In the genomic region with DNA sequence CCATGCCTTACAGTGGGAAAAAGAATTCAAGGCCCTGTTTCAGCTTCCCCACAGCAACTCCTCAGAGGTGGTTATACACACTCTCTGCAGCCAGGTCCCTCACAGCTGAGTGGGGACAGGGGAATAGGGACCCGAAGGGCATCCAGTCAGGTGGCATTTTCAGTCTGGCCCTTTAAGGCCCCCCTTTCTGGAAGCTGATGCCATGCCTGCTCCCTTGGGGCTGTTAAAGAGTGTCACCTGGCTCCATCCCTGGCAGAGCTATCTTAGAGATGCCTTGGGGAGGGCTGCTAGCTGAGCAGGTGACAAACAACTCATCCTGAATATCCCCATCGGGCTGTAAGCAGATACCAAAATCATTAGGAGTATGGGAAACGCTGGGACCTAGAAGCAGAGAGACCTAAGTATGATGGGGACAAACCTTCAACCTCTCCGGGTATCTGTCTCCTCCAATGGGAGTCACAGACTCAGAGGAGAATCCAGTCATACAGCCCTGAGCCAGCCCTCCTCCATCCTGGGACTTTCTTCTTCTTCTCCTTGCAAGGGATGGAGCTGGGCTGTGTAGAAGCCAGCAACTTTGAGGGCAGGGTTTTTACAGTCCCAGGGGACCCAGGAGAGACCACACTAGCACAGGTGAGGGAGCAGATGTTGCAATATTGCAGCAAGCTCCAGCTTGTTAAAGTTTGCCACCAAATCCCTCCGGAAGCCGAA, we compare ENCODE assay signal across 7 mouse cellular contexts. TPM values are rescaled to one million over a fixed set of nuclear protein-coding genes. Genes with fewer than 3 reads are reported as not detected.
DNase-seq lines count a peak whose midpoint lies in the region; ATAC-seq and TF ChIP-seq lines count a peak whose summit lies in the region.

No protein-coding gene starts in this region.

- no peak for TF ChIP-seq EP300 in stomach, postnatal 0 days (optimal IDR thresholded peaks at IDR 0.05)

- 24% methylated on average over 6 of the region's 6 CpGs for WGBS in lung, embryonic 15.5 days
- 18% methylated on average over 6 of the region's 6 CpGs for WGBS in embryonic facial prominence, embryonic 13.5 days
- 33% methylated on average over 6 of the region's 6 CpGs for WGBS in intestine, embryonic 16.5 days
- 27% methylated on average over 6 of the region's 6 CpGs for WGBS in stomach, postnatal 0 days

- H3K27me3 ChIP-seq in lung, embryonic 15.5 days, result peaks cover 74% of the 10 kb centered on the region
- peaks cover 77% of the 10 kb centered on the region for H3K27me3 ChIP-seq in embryonic facial prominence, embryonic 13.5 days
- peaks cover 56% of the 10 kb centered on the region for H3K27me3 ChIP-seq in intestine, embryonic 16.5 days (replicated peaks; ENCODE audit: control insufficient read depth, insufficient read depth, low read length)
- H3K27me3 ChIP-seq in stomach, postnatal 0 days (ENCODE audit: control insufficient read depth, insufficient read depth, low read length), result peaks cover 8% of the 10 kb centered on the region

- H3K4me2 ChIP-seq in lung, embryonic 15.5 days, result peak overlapping the region; percentile 99; the same call in 1 of the 2 replicates
- H3K4me2 ChIP-seq in embryonic facial prominence, embryonic 13.5 days, result peak overlapping the region; percentile 99
- H3K4me2 ChIP-seq in intestine, embryonic 16.5 days (ENCODE audit: low read depth, low read length), result 0 out of 2 replicates have a peak overlapping the region, but pooled peaks have one; percentile 100
- peak overlapping the region; percentile 97 for H3K4me2 ChIP-seq in stomach, postnatal 0 days (replicated peaks; ENCODE audit: low read depth)

- H3K9ac ChIP-seq in lung, embryonic 15.5 days, result no peak overlapping the region
- H3K9ac ChIP-seq in embryonic facial prominence, embryonic 13.5 days, result no peak overlapping the region; the same call in 1 of the 2 replicates
- H3K9ac ChIP-seq in intestine, embryonic 16.5 days (ENCODE audit: low read depth, low read length), result no peak overlapping the region
- no peak overlapping the region for H3K9ac ChIP-seq in stomach, postnatal 0 days (ENCODE audit: low read length)

- H3K9me3 ChIP-seq in lung, embryonic 15.5 days, result no peaks in the 10 kb centered on the region
- H3K9me3 ChIP-seq in embryonic facial prominence, embryonic 13.5 days, result no peaks in the 10 kb centered on the region
- H3K9me3 ChIP-seq in intestine, embryonic 16.5 days (ENCODE audit: control insufficient read depth, low read length), result no peaks in the 10 kb centered on the region
- no peaks in the 10 kb centered on the region for H3K9me3 ChIP-seq in stomach, postnatal 0 days (ENCODE audit: control insufficient read depth, low read length)

- peaks cover 23% of the 10 kb centered on the region for H3K4me1 ChIP-seq in lung, embryonic 15.5 days
- H3K4me1 ChIP-seq in embryonic facial prominence, embryonic 13.5 days, result peaks cover 24% of the 10 kb centered on the region
- H3K4me1 ChIP-seq in intestine, embryonic 16.5 days (ENCODE audit: control insufficient read depth, insufficient read depth, low read length), result peaks cover 20% of the 10 kb centered on the region
- peaks cover 3% of the 10 kb centered on the region; the same call in 1 of the 2 replicates for H3K4me1 ChIP-seq in stomach, postnatal 0 days (replicated peaks; ENCODE audit: control insufficient read depth, insufficient read depth)

- ATAC-seq in lung, embryonic 15.5 days (ENCODE audit: borderline replicate concordance, extremely low read depth, low FRiP score, low TSS enrichment), result no peak
- ATAC-seq in embryonic facial prominence, embryonic 13.5 days (ENCODE audit: insufficient number of reproducible peaks, insufficient read depth, low FRiP score, low TSS enrichment, low read depth), result no peak
- no peak for ATAC-seq in intestine, embryonic 16.5 days
- ATAC-seq in stomach, postnatal 0 days (ENCODE audit: low FRiP score, low TSS enrichment), result no peak

- H3K27ac ChIP-seq in lung, embryonic 15.5 days, result no peak overlapping the region
- H3K27ac ChIP-seq in embryonic facial prominence, embryonic 13.5 days, result no peak overlapping the region
- no peak overlapping the region for H3K27ac ChIP-seq in intestine, embryonic 16.5 days (ENCODE audit: low read length)
- H3K27ac ChIP-seq in stomach, postnatal 0 days (replicated peaks), result no peak overlapping the region

- no peaks in the 10 kb centered on the region for H3K36me3 ChIP-seq in lung, embryonic 15.5 days
- H3K36me3 ChIP-seq in embryonic facial prominence, embryonic 13.5 days, result no peaks in the 10 kb centered on the region
- no peaks in the 10 kb centered on the region for H3K36me3 ChIP-seq in intestine, embryonic 16.5 days (ENCODE audit: control insufficient read depth, insufficient read depth, low read length)
- no peaks in the 10 kb centered on the region for H3K36me3 ChIP-seq in stomach, postnatal 0 days (ENCODE audit: control insufficient read depth, insufficient read depth, low read length)

- no peak overlapping the region for H3K4me3 ChIP-seq in lung, embryonic 15.5 days
- H3K4me3 ChIP-seq in embryonic facial prominence, embryonic 13.5 days, result peak overlapping the region; percentile 66
- H3K4me3 ChIP-seq in intestine, embryonic 16.5 days (ENCODE audit: low read length), result peak overlapping the region; percentile 65; the same call in 1 of the 2 replicates
- H3K4me3 ChIP-seq in stomach, postnatal 0 days (ENCODE audit: low read depth, low read length), result peak overlapping the region; percentile 58; the same call in 1 of the 2 replicates

- DNase-seq in lung, postnatal 25 days (ENCODE audit: low spot score), result no peak
- DNase-seq in stomach, postnatal 0 days (ENCODE audit: low spot score), result no peak
- no peak for DNase-seq in adrenal gland, postnatal 14 days
- DNase-seq in B cell, adult 2 months, result no peak

- no peak for TF ChIP-seq CTCF in stomach, postnatal 0 days (IDR thresholded peaks at IDR 0.05; ENCODE audit: low read depth)

RNA-seq across cellular contexts. Expression of gene Trnp1, which starts 1.5 kb away (rescaled TPM):
- polyA plus RNA-seq in lung, embryonic 15.5 days (2015; fragmentation: Nextera tagmentation; extraction: Ambion mirVana), result 0.79 and 1.2 TPM in 2 replicates
- polyA plus RNA-seq in embryonic facial prominence, embryonic 13.5 days (2015; fragmentation: Nextera tagmentation; extraction: Ambion mirVana), result 3.7 and 4.0 TPM in 2 replicates
- polyA plus RNA-seq in intestine, embryonic 16.5 days (2015; fragmentation: Nextera tagmentation; extraction: Ambion mirVana), result 0.70 and 0.81 TPM in 2 replicates
- polyA plus RNA-seq in stomach, postnatal 0 days (2015; fragmentation: Nextera tagmentation; extraction: Ambion mirVana), result 4.0 and 4.4 TPM in 2 replicates
- total RNA-seq in adrenal gland, postnatal 14 days (2021), result 4.0 and 8.6 TPM in 2 replicates

RNA-seq across cellular contexts. Expression of gene Tent5b, which starts 17.0 kb away (rescaled TPM):
- polyA plus RNA-seq in lung, embryonic 15.5 days (2015; fragmentation: Nextera tagmentation; extraction: Ambion mirVana), result 1.5 and 1.9 TPM in 2 replicates
- 1.4 and 1.5 TPM in 2 replicates for polyA plus RNA-seq in embryonic facial prominence, embryonic 13.5 days (2015; fragmentation: Nextera tagmentation; extraction: Ambion mirVana)
- polyA plus RNA-seq in intestine, embryonic 16.5 days (2015; fragmentation: Nextera tagmentation; extraction: Ambion mirVana), result 0.66 and 0.73 TPM in 2 replicates
- 34.0 and 35.3 TPM in 2 replicates for polyA plus RNA-seq in stomach, postnatal 0 days (2015; fragmentation: Nextera tagmentation; extraction: Ambion mirVana)
- total RNA-seq in adrenal gland, postnatal 14 days (2021), result 0.67 and 2.0 TPM in 2 replicates

RNA-seq across cellular contexts. Expression of gene Kdf1, which starts 21.9 kb away (rescaled TPM):
- 29.2 and 29.7 TPM in 2 replicates for polyA plus RNA-seq in lung, embryonic 15.5 days (2015; fragmentation: Nextera tagmentation; extraction: Ambion mirVana)
- 19.9 TPM in 2 replicates for polyA plus RNA-seq in embryonic facial prominence, embryonic 13.5 days (2015; fragmentation: Nextera tagmentation; extraction: Ambion mirVana)
- polyA plus RNA-seq in intestine, embryonic 16.5 days (2015; fragmentation: Nextera tagmentation; extraction: Ambion mirVana), result 55.3 and 59.9 TPM in 2 replicates
- 29.2 and 34.2 TPM in 2 replicates for polyA plus RNA-seq in stomach, postnatal 0 days (2015; fragmentation: Nextera tagmentation; extraction: Ambion mirVana)
- 1.8 and 2.0 TPM in 2 replicates for total RNA-seq in adrenal gland, postnatal 14 days (2021)

RNA-seq across cellular contexts. Expression of gene Nudc, which starts 48.9 kb away (rescaled TPM):
- polyA plus RNA-seq in lung, embryonic 15.5 days (2015; fragmentation: Nextera tagmentation; extraction: Ambion mirVana), result 300 and 313 TPM in 2 replicates
- polyA plus RNA-seq in embryonic facial prominence, embryonic 13.5 days (2015; fragmentation: Nextera tagmentation; extraction: Ambion mirVana), result 331 and 335 TPM in 2 replicates
- polyA plus RNA-seq in intestine, embryonic 16.5 days (2015; fragmentation: Nextera tagmentation; extraction: Ambion mirVana), result 214 and 228 TPM in 2 replicates
- polyA plus RNA-seq in stomach, postnatal 0 days (2015; fragmentation: Nextera tagmentation; extraction: Ambion mirVana), result 122 and 125 TPM in 2 replicates
- 159 and 160 TPM in 2 replicates for total RNA-seq in adrenal gland, postnatal 14 days (2021)

RNA-seq across cellular contexts. Expression of gene Nr0b2, which starts 56.3 kb away (rescaled TPM):
- 0.61 and 0.70 TPM in 2 replicates for polyA plus RNA-seq in lung, embryonic 15.5 days (2015; fragmentation: Nextera tagmentation; extraction: Ambion mirVana)
- not detected in 2 replicates for polyA plus RNA-seq in embryonic facial prominence, embryonic 13.5 days (2015; fragmentation: Nextera tagmentation; extraction: Ambion mirVana)
- polyA plus RNA-seq in intestine, embryonic 16.5 days (2015; fragmentation: Nextera tagmentation; extraction: Ambion mirVana), result 9.2 and 10.3 TPM in 2 replicates
- 4.7 and 5.2 TPM in 2 replicates for polyA plus RNA-seq in stomach, postnatal 0 days (2015; fragmentation: Nextera tagmentation; extraction: Ambion mirVana)
- total RNA-seq in adrenal gland, postnatal 14 days (2021), result 32.6 and 34.2 TPM in 2 replicates

Comparison
In these comparisons a context has a peak if more than half of its experiments do, and no peak if none do; other contexts are left out.
1. RNA of gene Tent5b, which starts 17.0 kb away (polyA plus RNA-seq): 34.0 to 35.3 TPM in stomach, postnatal 0 days; 1.5 to 1.9 TPM in lung, embryonic 15.5 days, 1.4 to 1.5 TPM in embryonic facial prominence, embryonic 13.5 days and 0.66 to 0.73 TPM in intestine, embryonic 16.5 days; every median in the first group is over 10 times any median in the second.
2. Peak in every context shown above with its lines, with median percentiles within 50 percentile points of each other: H3K4me2 ChIP-seq.